Mouse (Mus musculus) bone marrow, adult 2 months (tissue): Measurements from ENCODE around the gene Pepd.

Source experiments
- CTCF ChIP-seq: fragments of 200-500 bp; IDR thresholded peaks from 2 replicates; pipeline ENCODE4 v1.5.1; 2011; ENCODE audit warnings: low read length, control low read depth; ENCODE audit not compliant: control insufficient read depth, insufficient read depth
- POLR2A ChIP-seq: fragments of 200-500 bp; IDR thresholded peaks from 2 replicates; pipeline ENCODE4 v1.6.1; 2011; ENCODE audit warnings: low read depth, mild to moderate bottlenecking, control low read depth, low read length, borderline replicate concordance; ENCODE audit not compliant: control insufficient read depth

DNA sequence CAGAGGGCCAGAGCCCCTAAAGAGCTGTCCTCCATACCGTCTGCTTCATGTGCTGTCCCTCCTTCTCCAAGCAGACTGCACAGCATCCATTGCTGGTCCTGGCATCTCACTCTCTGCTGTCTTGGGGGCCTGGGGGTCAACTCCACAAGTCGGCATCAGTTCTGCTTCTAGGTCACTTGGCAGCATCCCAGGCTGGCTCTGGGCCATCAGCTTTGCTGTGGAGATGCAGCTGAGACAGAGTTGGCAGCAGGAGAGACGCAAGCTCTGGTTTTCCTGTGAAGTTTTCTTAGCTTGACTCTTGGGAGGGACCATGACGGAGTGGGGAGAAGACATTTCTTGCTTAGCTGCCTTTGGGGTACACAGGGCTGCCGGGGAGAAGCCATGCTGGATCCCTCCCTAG lies 13.0 kb downstream of the Pepd start:
- TF ChIP-seq CTCF (no peak), POLR2A (no peak)
